Mouse (Mus musculus): ENCODE measurements at regions not wholly inside any gene's neighbourhood (a gene's known extent, or its start where the extent isn't known, plus 50 kb on each side); places are given as distances from the start of the nearest gene placed in this dataset.

GRCm38 (mm10) chr8:18406446-18406845 lies 571.6 kb downstream of the Defb40 start:
- no peaks in the 10 kb centered on the region for H3K9me3 ChIP-seq
- no peaks in the 10 kb centered on the region for H3K27me3 ChIP-seq (ENCODE audit: insufficient read depth, poor library complexity, severe bottlenecking)
- no peak overlapping the region for H3K27ac ChIP-seq
- H3K4me1 ChIP-seq = no peaks in the 10 kb centered on the region
- H3K36me3 ChIP-seq = no peaks in the 10 kb centered on the region
- H3K4me3 ChIP-seq = no peak overlapping the region
- DNase-seq (ENCODE audit: low spot score) = no peak
- 48% methylated on average over 2 of the region's 2 CpGs for WGBS

- H3K27me3 ChIP-seq (ENCODE audit: insufficient read depth, poor library complexity, severe bottlenecking) = no peaks in the 10 kb centered on the region
- no peak for DNase-seq (ENCODE audit: low spot score)
- WGBS = 3% methylated on average over 5 of the region's 5 CpGs
These were observed 589.7 kb downstream of the Defb40 start for GRCm38 (mm10) chr8:18388353-18388752.

GRCm38 (mm10) chr8:18381615-18382178 lies 596.4 kb downstream of the Defb40 start:
- H3K27ac ChIP-seq = no peak overlapping the region
- WGBS = 15% methylated on average over 3 of the region's 3 CpGs
- no peak overlapping the region for H3K4me3 ChIP-seq
- no peaks in the 10 kb centered on the region for H3K27me3 ChIP-seq (ENCODE audit: insufficient read depth, poor library complexity, severe bottlenecking)
- no peaks in the 10 kb centered on the region for H3K4me1 ChIP-seq
- no peaks in the 10 kb centered on the region for H3K36me3 ChIP-seq
- no peaks in the 10 kb centered on the region for H3K9me3 ChIP-seq
- no peak for DNase-seq (ENCODE audit: low spot score)

More at GRCm38 (mm10) chr8:18388353-18388752, 589.7 kb downstream of the Defb40 start:
- Histone ChIP-seq H3K27ac (no peak overlapping the region), H3K36me3 (no peaks in the 10 kb centered on the region), H3K4me1 (no peaks in the 10 kb centered on the region), H3K9me3 (no peaks in the 10 kb centered on the region), H3K4me3 (no peak overlapping the region)

GRCm38 (mm10) chr8:18348716-18349115 lies 629.3 kb downstream of the Defb40 start:
- no peak overlapping the region for H3K4me3 ChIP-seq
- H3K27me3 ChIP-seq (ENCODE audit: insufficient read depth, poor library complexity, severe bottlenecking) = no peaks in the 10 kb centered on the region
- no peaks in the 10 kb centered on the region for H3K4me1 ChIP-seq
- no peak overlapping the region for H3K27ac ChIP-seq
- DNase-seq (ENCODE audit: low spot score) = no peak
- no peaks in the 10 kb centered on the region for H3K9me3 ChIP-seq
- 79% methylated on average over 4 of the region's 4 CpGs for WGBS
- no peaks in the 10 kb centered on the region for H3K36me3 ChIP-seq

GRCm38 (mm10) chr8:18346248-18346647 lies 631.8 kb downstream of the Defb40 start:
- Histone ChIP-seq H3K4me1 (no peaks in the 10 kb centered on the region), H3K27me3 (ENCODE audit: insufficient read depth, poor library complexity, severe bottlenecking) (no peaks in the 10 kb centered on the region), H3K9me3 (no peaks in the 10 kb centered on the region), H3K4me3 (no peak overlapping the region), H3K36me3 (no peaks in the 10 kb centered on the region), H3K27ac (no peak overlapping the region)
- 63% methylated on average over 4 of the region's 4 CpGs for WGBS
- DNase-seq (ENCODE audit: low spot score) = no peak

- WGBS = 35% methylated on average over 6 of the region's 6 CpGs
- H3K36me3 ChIP-seq = no peaks in the 10 kb centered on the region
- peak; percentile 76 for DNase-seq (ENCODE audit: low spot score)
- H3K4me1 ChIP-seq = no peaks in the 10 kb centered on the region
- H3K4me3 ChIP-seq = no peak overlapping the region
- H3K27ac ChIP-seq = no peak overlapping the region
- H3K27me3 ChIP-seq (ENCODE audit: insufficient read depth, poor library complexity, severe bottlenecking) = no peaks in the 10 kb centered on the region
- no peaks in the 10 kb centered on the region for H3K9me3 ChIP-seq
These were observed 632.7 kb downstream of the Defb40 start for GRCm38 (mm10) chr8:18345322-18345721.

- WGBS = 73% methylated on average over 5 of the region's 5 CpGs
- Histone ChIP-seq H3K9me3 (no peaks in the 10 kb centered on the region), H3K36me3 (no peaks in the 10 kb centered on the region), H3K27me3 (ENCODE audit: insufficient read depth, poor library complexity, severe bottlenecking) (no peaks in the 10 kb centered on the region), H3K4me3 (no peak overlapping the region), H3K4me1 (no peaks in the 10 kb centered on the region), H3K27ac (no peak overlapping the region)
- DNase-seq (ENCODE audit: low spot score) = peak; percentile 22
These were observed 633.2 kb downstream of the Defb40 start for GRCm38 (mm10) chr8:18344838-18345237.

GRCm38 (mm10) chr8:18335576-18335975 lies 642.5 kb downstream of the Defb40 start:
- H3K9me3 ChIP-seq = no peaks in the 10 kb centered on the region
- H3K4me1 ChIP-seq = no peaks in the 10 kb centered on the region
- no peak overlapping the region for H3K27ac ChIP-seq
- WGBS = 89% methylated on average over 1 of the region's 1 CpGs
- peak; percentile 63 for DNase-seq (ENCODE audit: low spot score)
- H3K4me3 ChIP-seq = no peak overlapping the region
- no peaks in the 10 kb centered on the region for H3K27me3 ChIP-seq (ENCODE audit: insufficient read depth, poor library complexity, severe bottlenecking)
- no peaks in the 10 kb centered on the region for H3K36me3 ChIP-seq

- DNase-seq (ENCODE audit: low spot score) = peak; percentile 16
- WGBS = 78% methylated on average over 2 of the region's 2 CpGs
- Histone ChIP-seq H3K27ac (no peak overlapping the region), H3K27me3 (ENCODE audit: insufficient read depth, poor library complexity, severe bottlenecking) (no peaks in the 10 kb centered on the region), H3K9me3 (no peaks in the 10 kb centered on the region), H3K4me1 (no peaks in the 10 kb centered on the region), H3K36me3 (no peaks in the 10 kb centered on the region), H3K4me3 (no peak overlapping the region)
These were observed 649.5 kb downstream of the Defb40 start for GRCm38 (mm10) chr8:18328521-18328920.

- Histone ChIP-seq H3K9me3 (no peaks in the 10 kb centered on the region), H3K27me3 (ENCODE audit: insufficient read depth, poor library complexity, severe bottlenecking) (no peaks in the 10 kb centered on the region), H3K27ac (no peak overlapping the region), H3K4me3 (no peak overlapping the region), H3K36me3 (no peaks in the 10 kb centered on the region), H3K4me1 (no peaks in the 10 kb centered on the region)
- 59% methylated on average over 2 of the region's 2 CpGs for whole genome bisulfite sequencing
- DNase-seq (ENCODE audit: low spot score) = no peak
These were observed 661.6 kb downstream of the Defb40 start for GRCm38 (mm10) chr8:18316488-18316887.

- DNase-seq (ENCODE audit: low spot score) = no peak
- H3K36me3 ChIP-seq = no peaks in the 10 kb centered on the region
- H3K4me1 ChIP-seq = no peaks in the 10 kb centered on the region
- 72% methylated on average over 5 of the region's 5 CpGs for WGBS
- H3K4me3 ChIP-seq = no peak overlapping the region
- H3K9me3 ChIP-seq = no peaks in the 10 kb centered on the region
- no peaks in the 10 kb centered on the region for H3K27me3 ChIP-seq (ENCODE audit: insufficient read depth, poor library complexity, severe bottlenecking)
- H3K27ac ChIP-seq = no peak overlapping the region
These were observed 666.5 kb downstream of the Defb40 start for GRCm38 (mm10) chr8:18311597-18311996.

GRCm38 (mm10) chr8:18310927-18311326 lies 667.1 kb downstream of the Defb40 start:
- Histone ChIP-seq H3K27me3 (ENCODE audit: insufficient read depth, poor library complexity, severe bottlenecking) (no peaks in the 10 kb centered on the region), H3K9me3 (no peaks in the 10 kb centered on the region), H3K36me3 (no peaks in the 10 kb centered on the region), H3K4me3 (no peak overlapping the region), H3K27ac (no peak overlapping the region), H3K4me1 (no peaks in the 10 kb centered on the region)
- no peak for DNase-seq (ENCODE audit: low spot score)
- WGBS = 80% methylated on average over 1 of the region's 1 CpGs

GRCm38 (mm10) chr8:18287536-18288237 lies 690.4 kb downstream of the Defb40 start:
- no peaks in the 10 kb centered on the region for H3K36me3 ChIP-seq
- H3K4me1 ChIP-seq = no peaks in the 10 kb centered on the region
- no peaks in the 10 kb centered on the region for H3K9me3 ChIP-seq
- WGBS = 81% methylated on average over 8 of the region's 8 CpGs
- no peak for DNase-seq (ENCODE audit: low spot score)
- no peak overlapping the region for H3K27ac ChIP-seq
- no peaks in the 10 kb centered on the region for H3K27me3 ChIP-seq (ENCODE audit: insufficient read depth, poor library complexity, severe bottlenecking)
- H3K4me3 ChIP-seq = no peak overlapping the region

- no peaks in the 10 kb centered on the region for H3K9me3 ChIP-seq
- no peak for DNase-seq (ENCODE audit: low spot score)
- 70% methylated on average over 4 of the region's 4 CpGs for WGBS
- no peaks in the 10 kb centered on the region for H3K27me3 ChIP-seq (ENCODE audit: insufficient read depth, poor library complexity, severe bottlenecking)
- H3K4me3 ChIP-seq = no peak overlapping the region
- no peaks in the 10 kb centered on the region for H3K4me1 ChIP-seq
- no peaks in the 10 kb centered on the region for H3K36me3 ChIP-seq
- no peak overlapping the region for H3K27ac ChIP-seq
These were observed 698.1 kb downstream of the Defb40 start for GRCm38 (mm10) chr8:18279932-18280331.

Data from heart, embryonic 10.5 days (tissue).